Mouse (Mus musculus) intestine, embryonic 14.5 days (tissue): ENCODE data around the gene Morc4. TPM values are rescaled to one million over a fixed set of nuclear protein-coding genes. Genes with fewer than 3 reads are reported as not detected.

ENCODE experiments used
- ATAC-seq: fragments of 200-750 bp; cut with Nextera tagmentation; replicated peaks from 2 replicates; pipeline ENCODE4 v1.8.0; 2017; ENCODE audit warnings: low read depth, moderate number of reproducible peaks, moderate TSS enrichment, moderate library complexity; ENCODE audit not compliant: low FRiP score, low TSS enrichment
- DNase-seq: peaks from one replicate; pipeline ENCODE4 v3.0.0-alpha.2; 2018; ENCODE audit warnings: low spot score
- H3K27ac ChIP-seq: fragments of 300-500 bp; sonication (generic); 2 replicates; pipeline ENCODE4 v1.5.1; 2014; ENCODE audit warnings: low read depth, mild to moderate bottlenecking, control low read depth
- H3K27me3 ChIP-seq: fragments of 300-500 bp; sonication (generic); replicated peaks from 2 replicates; pipeline ENCODE4 v1.6.1; 2014; ENCODE audit warnings: low read length, control low read depth; ENCODE audit not compliant: control insufficient read depth, insufficient read depth
- H3K36me3 ChIP-seq: fragments of 300-500 bp; sonication (generic); 2 replicates; pipeline ENCODE4 v1.6.1; 2014; ENCODE audit warnings: low read length, control low read depth; ENCODE audit not compliant: control insufficient read depth, insufficient read depth
- H3K4me1 ChIP-seq: fragments of 300-500 bp; sonication (generic); replicated peaks from 2 replicates; pipeline ENCODE4 v1.6.1; 2014; ENCODE audit warnings: low read length, control low read depth, mixed read lengths; ENCODE audit not compliant: control insufficient read depth, insufficient read depth
- H3K4me2 ChIP-seq: fragments of 300-500 bp; sonication (generic); 2 replicates; pipeline ENCODE4 v1.6.1; 2014; ENCODE audit warnings: low read length
- H3K4me3 ChIP-seq: fragments of 300-500 bp; sonication (generic); 2 replicates; pipeline ENCODE4 v1.5.1; 2014; ENCODE audit warnings: low read depth, low read length, control low read depth, mixed read lengths
- H3K9ac ChIP-seq: fragments of 300-500 bp; sonication (generic); 2 replicates; pipeline ENCODE4 v1.6.1; 2014; ENCODE audit warnings: mild to moderate bottlenecking, low read length
- H3K9me3 ChIP-seq: fragments of 300-500 bp; sonication (generic); 2 replicates; pipeline ENCODE4 v1.6.1; 2016; ENCODE audit warnings: low read length, control low read depth; ENCODE audit not compliant: control insufficient read depth
- WGBS: fragments of 180-500 bp; shearing (Covaris S2); extraction: QIAGEN DNeasy Blood & Tissue Kit; methylation state at CpG from one replicate; pipeline ENCODE4 v1.1.7; 2014; 5-methylcytosine and 5-hydroxymethylcytosine counted together
- polyA plus RNA-seq: library from polyadenylated mRNA; unstranded; fragments of >200 nt; fragmentation: Nextera tagmentation; extraction: Ambion mirVana; gene quantifications from 2 replicates; pipeline ENCODE4 v1.2.1, GENCODE M21; 2014

Morc4 gene
- polyA plus RNA-seq, 1 experiment from 2014 or later: 13.4 TPM

- Histone ChIP-seq H3K4me3 (no peak overlapping the region), H3K9ac (no peak overlapping the region), H3K36me3 (no peaks in the 10 kb centered on the region), H3K27ac (no peak overlapping the region), H3K4me1 (no peaks in the 10 kb centered on the region), H3K4me2 (no peak overlapping the region), H3K27me3 (0 out of 2 replicates have a peak, but pooled peaks cover 3% of the 10 kb centered on the region), H3K9me3 (no peaks in the 10 kb centered on the region)
- 60% methylated on average over 3 of the region's 3 CpGs for WGBS
- ATAC-seq (no peak), DNase-seq (no peak)
Measured at GRCm38 (mm10) chrX:139799953-139800352, 71.5 kb downstream of the Morc4 start.

DNA sequence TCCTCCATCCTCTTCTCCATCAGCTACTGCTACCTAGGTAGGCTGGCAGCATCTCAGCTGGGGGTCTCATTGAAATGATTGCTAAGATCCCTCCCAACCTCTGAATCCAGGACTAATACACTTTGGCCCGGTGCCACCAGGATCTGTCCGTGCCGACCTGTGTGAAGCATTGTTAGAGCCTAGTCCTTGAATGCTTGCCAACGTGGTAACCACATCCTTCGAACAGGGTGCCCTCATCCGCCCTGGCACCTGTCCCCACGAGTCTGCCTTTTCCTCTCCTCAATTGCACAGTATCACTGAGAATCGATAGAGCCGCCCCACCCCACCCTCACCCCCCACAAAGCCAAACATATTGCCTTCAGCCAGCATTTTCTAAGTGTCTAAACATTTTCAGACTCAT lies 73.6 kb downstream of the Morc4 start:
- no peaks in the 10 kb centered on the region for H3K4me1 ChIP-seq
- H3K4me2 ChIP-seq: no peak overlapping the region
- ATAC-seq: no peak
- no peaks in the 10 kb centered on the region for H3K36me3 ChIP-seq
- H3K27ac ChIP-seq: no peak overlapping the region
- no peaks in the 10 kb centered on the region for H3K9me3 ChIP-seq
- H3K9ac ChIP-seq: no peak overlapping the region
- no peak overlapping the region for H3K4me3 ChIP-seq
- WGBS: 75% methylated on average over 9 of the region's 9 CpGs
- H3K27me3 ChIP-seq: 0 out of 2 replicates have a peak, but pooled peaks cover 3% of the 10 kb centered on the region
- no peak for DNase-seq

GRCm38 (mm10) chrX:139796037-139796436 lies 75.4 kb downstream of the Morc4 start:
- Histone ChIP-seq H3K9me3 (no peaks in the 10 kb centered on the region), H3K4me1 (no peaks in the 10 kb centered on the region), H3K36me3 (no peaks in the 10 kb centered on the region), H3K27me3 (no peaks in the 10 kb centered on the region), H3K9ac (no peak overlapping the region), H3K4me2 (no peak overlapping the region), H3K4me3 (no peak overlapping the region), H3K27ac (no peak overlapping the region)
- DNase-seq (no peak), ATAC-seq (no peak)
- 90% methylated on average over 6 of the region's 6 CpGs for WGBS

DNA sequence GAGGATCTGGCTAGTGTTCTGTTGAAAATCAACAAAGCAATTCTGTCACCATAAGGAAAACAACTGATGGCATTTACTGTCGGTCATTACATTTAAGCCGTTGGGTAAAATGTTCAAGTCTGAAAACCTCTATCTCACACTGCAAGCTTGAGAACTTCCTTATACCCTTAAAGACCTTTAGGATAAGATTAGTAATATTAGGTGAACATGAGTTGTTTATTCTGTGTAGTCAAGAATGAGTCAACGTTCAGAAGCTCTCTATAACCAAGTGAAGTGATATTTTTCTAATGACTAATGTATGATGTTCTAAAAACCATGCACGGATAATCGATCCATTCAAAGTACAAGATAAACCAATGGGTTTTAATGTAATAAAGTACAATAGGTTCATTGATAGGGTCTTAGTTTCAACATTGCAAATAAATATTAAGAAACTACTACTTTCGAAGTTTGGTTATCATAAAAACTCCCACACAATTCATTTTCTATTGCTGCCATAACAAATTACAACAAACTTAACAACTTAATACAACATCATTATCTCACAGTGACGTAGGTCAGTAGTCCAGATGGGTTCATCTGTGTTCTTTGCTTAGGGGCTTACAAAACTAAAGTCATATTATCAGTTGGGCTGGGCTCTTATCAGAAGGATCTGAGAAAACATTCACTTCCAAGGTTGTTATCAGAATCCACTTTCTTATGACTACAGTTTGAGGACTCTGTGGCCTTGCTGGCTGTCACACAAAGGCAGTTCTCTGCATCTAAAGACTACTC lies 77.2 kb downstream of the Morc4 start:
- 60% methylated on average over 7 of the region's 7 CpGs for WGBS
- H3K4me3 ChIP-seq: no peak overlapping the region
- no peak overlapping the region for H3K27ac ChIP-seq
- no peak for ATAC-seq
- no peaks in the 10 kb centered on the region for H3K9me3 ChIP-seq
- no peaks in the 10 kb centered on the region for H3K27me3 ChIP-seq
- H3K36me3 ChIP-seq: no peaks in the 10 kb centered on the region
- no peak overlapping the region for H3K9ac ChIP-seq
- no peak overlapping the region for H3K4me2 ChIP-seq
- no peaks in the 10 kb centered on the region for H3K4me1 ChIP-seq
- DNase-seq: no peak

DNA sequence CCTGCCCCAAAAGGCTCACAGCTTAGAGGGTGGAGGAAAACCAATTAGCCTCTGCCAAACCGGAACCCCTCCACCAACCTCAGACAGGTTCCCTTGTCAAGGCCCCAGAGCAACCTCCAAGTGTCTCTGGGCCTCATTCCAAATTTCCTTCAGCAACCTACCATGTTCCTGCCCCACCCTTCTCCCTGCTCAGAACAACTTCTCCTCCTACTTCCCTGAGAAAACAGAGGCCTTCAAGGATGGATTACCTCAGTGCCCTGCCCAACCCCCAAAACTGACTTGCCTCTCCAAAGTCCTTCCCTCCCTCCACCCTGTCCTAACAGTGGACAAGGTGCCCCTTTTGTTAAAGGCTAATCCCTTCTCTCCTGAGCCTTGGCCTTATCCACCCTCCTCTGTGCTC lies 85.7 kb downstream of the Morc4 start:
- ATAC-seq (no peak), DNase-seq (peak; percentile 13)
- 14% methylated on average over 1 of the region's 1 CpGs for WGBS
- H3K4me2 ChIP-seq: no peak overlapping the region
- no peaks in the 10 kb centered on the region for H3K36me3 ChIP-seq
- no peak overlapping the region for H3K4me3 ChIP-seq
- no peaks in the 10 kb centered on the region for H3K27me3 ChIP-seq
- H3K4me1 ChIP-seq: no peaks in the 10 kb centered on the region
- H3K9me3 ChIP-seq: no peaks in the 10 kb centered on the region
- no peak overlapping the region for H3K9ac ChIP-seq
- no peak overlapping the region for H3K27ac ChIP-seq

- ATAC-seq (no peak), DNase-seq (no peak)
- Histone ChIP-seq H3K4me1 (no peaks in the 10 kb centered on the region), H3K27ac (no peak overlapping the region), H3K36me3 (no peaks in the 10 kb centered on the region), H3K4me2 (no peak overlapping the region), H3K4me3 (no peak overlapping the region), H3K9me3 (no peaks in the 10 kb centered on the region), H3K27me3 (no peaks in the 10 kb centered on the region), H3K9ac (no peak overlapping the region)
- WGBS: 71% methylated on average over 3 of the region's 3 CpGs
Measured at GRCm38 (mm10) chrX:139783045-139783422, 88.4 kb downstream of the Morc4 start.

DNA sequence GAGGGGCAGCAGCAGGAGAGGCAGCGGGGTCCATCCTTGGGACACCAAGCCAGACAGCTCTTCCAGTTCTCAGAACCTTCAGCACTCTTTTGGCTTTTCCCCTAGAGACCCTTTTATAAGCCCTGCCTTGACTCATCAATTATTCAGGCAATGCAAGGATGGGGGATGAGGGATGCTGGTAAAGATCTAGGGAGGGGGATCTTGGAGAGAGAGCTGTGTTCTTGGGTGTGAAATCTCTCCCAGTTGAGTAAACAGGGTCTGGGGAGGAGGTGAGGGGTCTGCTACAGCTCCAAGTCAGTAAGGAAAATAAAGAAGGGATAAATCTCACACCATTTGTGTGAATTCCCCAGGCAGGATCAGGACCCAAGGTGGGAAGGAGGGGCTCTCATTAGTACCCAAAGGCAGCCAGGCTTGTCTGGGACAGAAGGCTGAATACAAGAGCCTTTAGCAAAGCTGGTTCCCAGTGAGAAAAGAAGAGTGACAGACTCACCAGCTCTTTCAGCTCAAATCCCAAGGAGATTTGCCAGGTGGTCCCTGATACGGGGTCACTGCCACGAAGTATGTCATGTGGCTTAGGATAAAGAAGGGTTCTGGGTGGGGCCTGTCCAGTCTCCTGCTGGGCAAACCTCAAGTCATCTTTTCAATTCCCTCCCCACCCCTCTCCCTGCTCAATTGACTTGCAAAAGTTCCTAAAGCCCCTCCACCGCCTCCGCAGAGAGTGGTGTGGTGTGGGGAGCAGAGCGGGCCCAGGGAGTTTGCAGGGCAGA lies 89.0 kb downstream of the Morc4 start, which contains the start of gene Ripply1:
Ripply1 (minus strand) TSS at position 76 of the 767 bp plus-strand sequence.
- DNase-seq (no peak), ATAC-seq (no peak)
- Histone ChIP-seq H3K27ac (no peak within 1 kb of the TSS), H3K4me3 (no peak within 1 kb of the TSS), H3K4me2 (no peak within 1 kb of the TSS), H3K27me3 (no peaks in the 10 kb centered on the region), H3K4me1 (no peaks in the 10 kb centered on the region), H3K36me3 (no peaks in the 10 kb centered on the region), H3K9me3 (no peaks in the 10 kb centered on the region), H3K9ac (no peak within 1 kb of the TSS)
- 46% methylated on average over 6 of the region's 6 CpGs for whole genome bisulfite sequencing

DNA sequence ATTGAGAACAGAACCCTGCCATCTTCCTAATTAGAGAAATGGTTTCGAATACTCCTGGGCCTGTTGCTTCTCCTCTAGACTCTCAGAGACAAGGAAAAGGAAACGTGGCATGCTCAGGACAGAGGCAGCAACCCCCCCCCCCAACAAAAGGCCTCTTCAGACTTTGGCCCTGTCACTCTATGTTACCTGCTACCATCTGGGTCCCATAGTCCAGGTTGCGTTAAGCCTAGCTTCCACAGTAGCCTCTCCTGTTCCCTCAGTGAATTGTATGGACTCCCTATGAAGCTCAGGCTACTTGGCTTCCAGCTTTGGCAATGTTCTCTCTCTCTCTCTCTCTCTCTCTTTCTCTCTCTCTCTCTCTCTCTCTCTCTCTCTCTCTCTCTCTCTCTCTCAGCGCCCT lies 89.9 kb downstream of the Morc4 start:
- Histone ChIP-seq H3K4me2 (no peak overlapping the region), H3K27ac (no peak overlapping the region), H3K9ac (no peak overlapping the region), H3K4me1 (no peaks in the 10 kb centered on the region), H3K27me3 (no peaks in the 10 kb centered on the region), H3K9me3 (no peaks in the 10 kb centered on the region), H3K36me3 (no peaks in the 10 kb centered on the region), H3K4me3 (no peak overlapping the region)
- DNase-seq (no peak), ATAC-seq (no peak)
- WGBS: 72% methylated on average over 4 of the region's 4 CpGs
